Mouse (Mus musculus) megakaryocyte, embryonic 14.5 days (primary cell): Measurements from ENCODE around the gene Car5a.

Source experiments
- FLI1 ChIP-seq: IDR thresholded peaks from 2 replicates; pipeline ENCODE4 v1.6.1; 2012; ENCODE audit warnings: low read length, inconsistent platforms, mixed read lengths
- GATA1 ChIP-seq: IDR thresholded peaks from 3 replicates; pipeline ENCODE4 v1.6.1; 2012; ENCODE audit warnings: mixed read lengths, low read length, inconsistent platforms, borderline replicate concordance

DNA sequence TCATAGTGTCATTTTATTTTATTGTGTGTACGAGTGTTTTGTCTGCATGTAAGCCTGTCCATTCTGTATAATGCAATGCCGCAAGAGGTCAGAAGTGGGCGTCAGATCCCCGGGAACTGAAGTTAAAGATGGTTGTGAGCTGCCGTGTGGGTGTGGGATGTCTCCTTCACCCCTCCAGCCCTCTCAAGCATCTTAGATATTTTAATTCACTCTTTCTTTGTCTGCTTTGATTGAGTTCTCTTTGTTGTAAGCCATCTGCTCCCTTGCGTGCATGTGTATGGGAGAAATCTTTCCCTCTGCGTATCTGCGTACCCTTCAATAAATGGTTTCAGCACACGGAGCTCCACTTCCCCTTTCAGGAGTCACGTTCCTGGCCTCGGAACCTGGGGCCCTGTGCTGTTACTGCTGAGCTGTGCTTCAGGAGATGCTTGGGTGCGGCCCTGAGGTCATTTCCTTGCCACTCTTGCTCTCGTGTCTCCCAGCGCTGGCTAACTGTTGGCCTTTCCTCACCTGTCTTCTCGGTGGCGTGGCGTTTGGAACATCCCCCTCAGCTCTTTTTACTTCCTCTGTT lies 26.9 kb upstream of the Car5a start:
- TF ChIP-seq GATA1 = no peak
- no peak for TF ChIP-seq FLI1
